Mouse (Mus musculus): ENCODE data around the gene Podxl. TPM values are rescaled to one million over a fixed set of nuclear protein-coding genes. Genes with fewer than 3 reads are reported as not detected.

Podxl gene
- polyA plus RNA-seq, 1 experiment from 2014 or later, result 16.3 TPM

- Histone ChIP-seq H3K27me3 (ENCODE audit: control insufficient read depth, insufficient read depth, low read length) (no peaks in the 10 kb centered on the region), H3K36me3 (ENCODE audit: control insufficient read depth, insufficient read depth, low read length) (peaks cover 77% of the 10 kb centered on the region), H3K9ac (ENCODE audit: low read length) (no peak overlapping the region), H3K9me3 (ENCODE audit: control insufficient read depth, low read length) (no peaks in the 10 kb centered on the region), H3K4me2 (ENCODE audit: low read length) (no peak overlapping the region), H3K4me1 (ENCODE audit: control insufficient read depth in 2 of 2, insufficient read depth in 2 of 2, low read length in 2 of 2) (no peaks in the 10 kb centered on the region), H3K4me3 (ENCODE audit: control insufficient read depth in 1 of 2, insufficient read depth in 1 of 2, low read depth in 1 of 2, low read length in 2 of 2) (no peak overlapping the region), H3K27ac (replicated peaks in 1 of 2; ENCODE audit: control insufficient read depth in 1 of 2, insufficient read depth in 1 of 2, low read depth in 2 of 2, low read length in 2 of 2) (no peak overlapping the region)
- no peak for ATAC-seq (ENCODE audit: insufficient number of reproducible peaks, insufficient read depth, low FRiP score, low read depth)
These were observed 63.1 kb downstream of the Podxl start for GRCm38 (mm10) chr6:31500691-31501090.

GRCm38 (mm10) chr6:31500260-31500659 lies 63.5 kb downstream of the Podxl start:
- Histone ChIP-seq H3K4me3 (ENCODE audit: control insufficient read depth in 1 of 2, insufficient read depth in 1 of 2, low read depth in 1 of 2, low read length in 2 of 2) (no peak overlapping the region), H3K4me2 (ENCODE audit: low read length) (no peak overlapping the region), H3K9ac (ENCODE audit: low read length) (no peak overlapping the region), H3K4me1 (ENCODE audit: control insufficient read depth in 2 of 2, insufficient read depth in 2 of 2, low read length in 2 of 2) (no peaks in the 10 kb centered on the region), H3K9me3 (ENCODE audit: control insufficient read depth, low read length) (no peaks in the 10 kb centered on the region), H3K36me3 (ENCODE audit: control insufficient read depth, insufficient read depth, low read length) (peaks cover 77% of the 10 kb centered on the region), H3K27me3 (ENCODE audit: control insufficient read depth, insufficient read depth, low read length) (no peaks in the 10 kb centered on the region), H3K27ac (replicated peaks in 1 of 2; ENCODE audit: control insufficient read depth in 1 of 2, insufficient read depth in 1 of 2, low read depth in 2 of 2, low read length in 2 of 2) (no peak overlapping the region)
- 95% methylated on average over 2 of the region's 2 CpGs for WGBS
- ATAC-seq (ENCODE audit: insufficient number of reproducible peaks, insufficient read depth, low FRiP score, low read depth), result no peak

GRCm38 (mm10) chr6:31499836-31500235 lies 63.9 kb downstream of the Podxl start:
- no peak overlapping the region for H3K27ac ChIP-seq (replicated peaks in 1 of 2; ENCODE audit: control insufficient read depth in 1 of 2, insufficient read depth in 1 of 2, low read depth in 2 of 2, low read length in 2 of 2)
- no peak overlapping the region for H3K4me3 ChIP-seq (ENCODE audit: control insufficient read depth in 1 of 2, insufficient read depth in 1 of 2, low read depth in 1 of 2, low read length in 2 of 2)
- H3K4me1 ChIP-seq (ENCODE audit: control insufficient read depth in 2 of 2, insufficient read depth in 2 of 2, low read length in 2 of 2), result no peaks in the 10 kb centered on the region
- H3K9me3 ChIP-seq (ENCODE audit: control insufficient read depth, low read length), result no peaks in the 10 kb centered on the region
- H3K36me3 ChIP-seq (ENCODE audit: control insufficient read depth, insufficient read depth, low read length), result peaks cover 77% of the 10 kb centered on the region
- ATAC-seq (ENCODE audit: insufficient number of reproducible peaks, insufficient read depth, low FRiP score, low read depth), result no peak
- no peak overlapping the region for H3K9ac ChIP-seq (ENCODE audit: low read length)
- H3K4me2 ChIP-seq (ENCODE audit: low read length), result no peak overlapping the region
- no peaks in the 10 kb centered on the region for H3K27me3 ChIP-seq (ENCODE audit: control insufficient read depth, insufficient read depth, low read length)
- 92% methylated on average over 10 of the region's 10 CpGs for WGBS

GRCm38 (mm10) chr6:31496227-31496626 lies 67.6 kb downstream of the Podxl start:
- 79% methylated on average over 2 of the region's 2 CpGs for WGBS

GRCm38 (mm10) chr6:31495122-31495731 lies 68.6 kb downstream of the Podxl start:
- Histone ChIP-seq H3K4me3 (ENCODE audit: control insufficient read depth in 1 of 2, insufficient read depth in 1 of 2, low read depth in 1 of 2, low read length in 2 of 2) (no peak overlapping the region), H3K36me3 (ENCODE audit: control insufficient read depth, insufficient read depth, low read length) (peaks cover 70% of the 10 kb centered on the region), H3K9ac (ENCODE audit: low read length) (no peak overlapping the region), H3K4me2 (ENCODE audit: low read length) (no peak overlapping the region), H3K4me1 (ENCODE audit: control insufficient read depth in 2 of 2, insufficient read depth in 2 of 2, low read length in 2 of 2) (no peaks in the 10 kb centered on the region), H3K27ac (replicated peaks in 1 of 2; ENCODE audit: control insufficient read depth in 1 of 2, insufficient read depth in 1 of 2, low read depth in 2 of 2, low read length in 2 of 2) (no peak overlapping the region), H3K9me3 (ENCODE audit: control insufficient read depth, low read length) (no peaks in the 10 kb centered on the region), H3K27me3 (ENCODE audit: control insufficient read depth, insufficient read depth, low read length) (no peaks in the 10 kb centered on the region)
- no peak for ATAC-seq (ENCODE audit: insufficient number of reproducible peaks, insufficient read depth, low FRiP score, low read depth)
- 89% methylated on average over 2 of the region's 2 CpGs for WGBS

More at GRCm38 (mm10) chr6:31496227-31496626, 67.6 kb downstream of the Podxl start:
- H3K36me3 ChIP-seq (ENCODE audit: control insufficient read depth, insufficient read depth, low read length), result peaks cover 67% of the 10 kb centered on the region
- no peaks in the 10 kb centered on the region for H3K27me3 ChIP-seq (ENCODE audit: control insufficient read depth, insufficient read depth, low read length)
- ATAC-seq (ENCODE audit: insufficient number of reproducible peaks, insufficient read depth, low FRiP score, low read depth), result no peak
- H3K4me1 ChIP-seq (ENCODE audit: control insufficient read depth in 2 of 2, insufficient read depth in 2 of 2, low read length in 2 of 2), result no peaks in the 10 kb centered on the region
- no peak overlapping the region for H3K4me3 ChIP-seq (ENCODE audit: control insufficient read depth in 1 of 2, insufficient read depth in 1 of 2, low read depth in 1 of 2, low read length in 2 of 2)
- H3K9ac ChIP-seq (ENCODE audit: low read length), result no peak overlapping the region
- H3K9me3 ChIP-seq (ENCODE audit: control insufficient read depth, low read length), result no peaks in the 10 kb centered on the region
- no peak overlapping the region for H3K27ac ChIP-seq (replicated peaks in 1 of 2; ENCODE audit: control insufficient read depth in 1 of 2, insufficient read depth in 1 of 2, low read depth in 2 of 2, low read length in 2 of 2)
- H3K4me2 ChIP-seq (ENCODE audit: low read length), result no peak overlapping the region

- H3K36me3 ChIP-seq (ENCODE audit: control insufficient read depth, insufficient read depth, low read length), result peaks cover 56% of the 10 kb centered on the region
- ATAC-seq (ENCODE audit: insufficient number of reproducible peaks, insufficient read depth, low FRiP score, low read depth), result no peak
- H3K4me2 ChIP-seq (ENCODE audit: low read length), result no peak overlapping the region
- H3K27me3 ChIP-seq (ENCODE audit: control insufficient read depth, insufficient read depth, low read length), result no peaks in the 10 kb centered on the region
- H3K9me3 ChIP-seq (ENCODE audit: control insufficient read depth, low read length), result no peaks in the 10 kb centered on the region
- H3K4me3 ChIP-seq (ENCODE audit: control insufficient read depth in 1 of 2, insufficient read depth in 1 of 2, low read depth in 1 of 2, low read length in 2 of 2), result no peak overlapping the region
- H3K4me1 ChIP-seq (ENCODE audit: control insufficient read depth in 2 of 2, insufficient read depth in 2 of 2, low read length in 2 of 2), result no peaks in the 10 kb centered on the region
- no peak overlapping the region for H3K27ac ChIP-seq (replicated peaks in 1 of 2; ENCODE audit: control insufficient read depth in 1 of 2, insufficient read depth in 1 of 2, low read depth in 2 of 2, low read length in 2 of 2)
- H3K9ac ChIP-seq (ENCODE audit: low read length), result no peak overlapping the region
- WGBS, result 96% methylated on average over 7 of the region's 7 CpGs
These were observed 73.8 kb downstream of the Podxl start for GRCm38 (mm10) chr6:31489950-31490349.

GRCm38 (mm10) chr6:31486601-31487000 lies 77.2 kb downstream of the Podxl start:
- Histone ChIP-seq H3K9me3 (ENCODE audit: control insufficient read depth, low read length) (no peaks in the 10 kb centered on the region), H3K27me3 (ENCODE audit: control insufficient read depth, insufficient read depth, low read length) (no peaks in the 10 kb centered on the region), H3K4me1 (ENCODE audit: control insufficient read depth in 2 of 2, insufficient read depth in 2 of 2, low read length in 2 of 2) (no peaks in the 10 kb centered on the region), H3K36me3 (ENCODE audit: control insufficient read depth, insufficient read depth, low read length) (peaks cover 38% of the 10 kb centered on the region), H3K27ac (replicated peaks in 1 of 2; ENCODE audit: control insufficient read depth in 1 of 2, insufficient read depth in 1 of 2, low read depth in 2 of 2, low read length in 2 of 2) (no peak overlapping the region), H3K4me2 (ENCODE audit: low read length) (no peak overlapping the region), H3K4me3 (ENCODE audit: control insufficient read depth in 1 of 2, insufficient read depth in 1 of 2, low read depth in 1 of 2, low read length in 2 of 2) (no peak overlapping the region), H3K9ac (ENCODE audit: low read length) (no peak overlapping the region)
- WGBS, result 94% methylated on average over 2 of the region's 2 CpGs
- ATAC-seq (ENCODE audit: insufficient number of reproducible peaks, insufficient read depth, low FRiP score, low read depth), result no peak

GRCm38 (mm10) chr6:31480008-31480407 lies 83.8 kb downstream of the Podxl start:
- WGBS, result 77% methylated on average over 4 of the region's 4 CpGs
- Histone ChIP-seq H3K36me3 (ENCODE audit: control insufficient read depth, insufficient read depth, low read length) (peaks cover 32% of the 10 kb centered on the region), H3K27ac (replicated peaks in 1 of 2; ENCODE audit: control insufficient read depth in 1 of 2, insufficient read depth in 1 of 2, low read depth in 2 of 2, low read length in 2 of 2) (no peak overlapping the region), H3K9ac (ENCODE audit: low read length) (no peak overlapping the region), H3K27me3 (ENCODE audit: control insufficient read depth, insufficient read depth, low read length) (no peaks in the 10 kb centered on the region), H3K9me3 (ENCODE audit: control insufficient read depth, low read length) (no peaks in the 10 kb centered on the region), H3K4me2 (ENCODE audit: low read length) (no peak overlapping the region), H3K4me1 (ENCODE audit: control insufficient read depth in 2 of 2, insufficient read depth in 2 of 2, low read length in 2 of 2) (no peaks in the 10 kb centered on the region), H3K4me3 (ENCODE audit: control insufficient read depth in 1 of 2, insufficient read depth in 1 of 2, low read depth in 1 of 2, low read length in 2 of 2) (no peak overlapping the region)
- ATAC-seq (ENCODE audit: insufficient number of reproducible peaks, insufficient read depth, low FRiP score, low read depth), result no peak

All from heart, embryonic 14.5 days (tissue).